Mouse (Mus musculus): ENCODE results near the gene Cpa5. TPM values are rescaled to one million over a fixed set of nuclear protein-coding genes. Genes with fewer than 3 reads are reported as not detected.

The Cpa5 gene
- polyA plus RNA-seq, 1 experiment from 2014 or later: not detected

DNA sequence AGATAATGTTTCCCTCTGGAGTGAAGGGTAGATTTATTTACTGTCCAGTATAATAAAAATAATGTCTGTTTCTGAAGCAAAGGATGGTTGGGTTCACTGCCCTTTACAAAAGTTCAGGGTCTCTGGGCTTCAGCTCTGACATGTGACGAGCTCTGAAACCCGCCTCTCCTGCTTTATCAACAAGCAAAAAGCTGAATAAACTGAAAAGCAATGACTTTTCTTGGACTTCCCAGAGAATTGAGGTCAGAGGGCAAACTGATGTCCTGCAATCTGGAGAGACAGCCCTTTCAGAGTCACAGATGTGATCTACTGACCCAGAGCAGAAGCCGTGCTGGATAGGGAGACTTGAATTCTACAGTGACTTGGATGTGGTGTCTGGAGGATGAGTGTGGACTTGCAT lies 10.8 kb upstream of the Cpa5 start:
- Histone ChIP-seq H3K4me3 (ENCODE audit: low read depth, low read length) (no peak overlapping the region), H3K27ac (ENCODE audit: low read depth, low read length) (no peak overlapping the region), H3K4me2 (replicated peaks; ENCODE audit: low read depth) (no peak overlapping the region), H3K36me3 (ENCODE audit: control insufficient read depth, insufficient read depth) (no peaks in the 10 kb centered on the region), H3K9ac (ENCODE audit: low read depth, low read length) (no peak overlapping the region), H3K9me3 (ENCODE audit: control insufficient read depth) (no peaks in the 10 kb centered on the region), H3K4me1 (replicated peaks; ENCODE audit: control insufficient read depth, insufficient read depth, low read length) (no peaks in the 10 kb centered on the region), H3K27me3 (replicated peaks; ENCODE audit: control insufficient read depth, insufficient read depth, low read length) (no peaks in the 10 kb centered on the region)
- no peak for ATAC-seq
- WGBS: 64% methylated on average over 3 of the region's 3 CpGs
- no peak for TF ChIP-seq CTCF (IDR thresholded peaks at IDR 0.05; ENCODE audit: low read depth)

DNA sequence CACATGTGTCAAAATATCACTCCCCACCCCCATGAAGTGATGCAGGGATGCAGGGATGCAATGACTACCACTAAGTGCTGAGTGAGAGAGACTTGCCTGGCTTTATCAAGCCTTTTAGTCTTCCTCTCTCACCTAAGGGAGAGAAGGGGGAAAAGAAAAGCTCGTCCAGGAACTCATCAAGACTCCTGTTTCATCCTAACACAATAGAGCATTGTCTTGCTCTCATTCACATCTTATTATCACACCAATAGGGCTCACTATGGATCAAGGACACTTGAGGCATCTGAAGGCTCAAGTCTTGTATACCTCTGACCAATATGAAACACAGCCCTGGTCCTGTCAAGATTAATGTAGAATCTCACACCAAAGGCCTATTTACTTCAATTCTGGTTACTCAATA lies 9.8 kb upstream of the Cpa5 start:
- H3K36me3 ChIP-seq (ENCODE audit: control insufficient read depth, insufficient read depth): no peaks in the 10 kb centered on the region
- ATAC-seq: no peak
- WGBS: 83% methylated on average over 1 of the region's 1 CpGs
- no peak overlapping the region for H3K4me2 ChIP-seq (replicated peaks; ENCODE audit: low read depth)
- H3K4me3 ChIP-seq (ENCODE audit: low read depth, low read length): no peak overlapping the region
- no peaks in the 10 kb centered on the region for H3K4me1 ChIP-seq (replicated peaks; ENCODE audit: control insufficient read depth, insufficient read depth, low read length)
- no peak for TF ChIP-seq CTCF (IDR thresholded peaks at IDR 0.05; ENCODE audit: low read depth)
- no peak overlapping the region for H3K9ac ChIP-seq (ENCODE audit: low read depth, low read length)
- H3K27ac ChIP-seq (ENCODE audit: low read depth, low read length): no peak overlapping the region
- no peaks in the 10 kb centered on the region for H3K27me3 ChIP-seq (replicated peaks; ENCODE audit: control insufficient read depth, insufficient read depth, low read length)
- H3K9me3 ChIP-seq (ENCODE audit: control insufficient read depth): no peaks in the 10 kb centered on the region

DNA sequence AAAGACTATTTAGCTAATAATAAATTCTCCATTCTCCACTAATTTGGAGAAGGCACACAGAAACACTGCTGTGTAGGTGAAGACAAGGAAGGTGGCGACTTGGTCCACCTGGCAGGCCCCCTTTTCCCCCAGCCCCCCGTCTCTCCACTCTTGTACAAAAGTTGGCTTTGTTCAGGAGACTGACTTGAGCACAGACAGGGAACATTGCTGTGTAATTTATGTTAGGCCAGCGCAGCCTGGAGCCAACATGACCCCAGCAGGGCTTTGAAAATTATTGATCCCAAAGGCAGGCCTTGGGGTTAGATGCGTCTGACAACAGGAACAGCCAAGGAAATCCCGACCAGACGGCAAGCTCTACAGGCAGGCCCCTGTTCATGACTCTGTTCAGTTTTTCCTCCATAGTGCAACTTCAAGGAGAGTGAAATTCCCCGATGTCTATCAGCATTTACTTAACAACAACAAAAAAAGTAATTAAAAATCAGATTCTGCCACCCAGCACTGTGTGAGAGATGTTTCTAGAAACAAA lies 6.4 kb upstream of the Cpa5 start:
- Histone ChIP-seq H3K4me3 (ENCODE audit: low read depth, low read length) (no peak overlapping the region), H3K27me3 (replicated peaks; ENCODE audit: control insufficient read depth, insufficient read depth, low read length) (no peaks in the 10 kb centered on the region), H3K4me2 (replicated peaks; ENCODE audit: low read depth) (no peak overlapping the region), H3K36me3 (ENCODE audit: control insufficient read depth, insufficient read depth) (no peaks in the 10 kb centered on the region), H3K4me1 (replicated peaks; ENCODE audit: control insufficient read depth, insufficient read depth, low read length) (no peaks in the 10 kb centered on the region), H3K27ac (ENCODE audit: low read depth, low read length) (no peak overlapping the region), H3K9me3 (ENCODE audit: control insufficient read depth) (no peaks in the 10 kb centered on the region), H3K9ac (ENCODE audit: low read depth, low read length) (no peak overlapping the region)
- 63% methylated on average over 7 of the region's 7 CpGs for WGBS
- TF ChIP-seq CTCF (IDR thresholded peaks at IDR 0.05; ENCODE audit: low read depth): no peak
- no peak for ATAC-seq

DNA sequence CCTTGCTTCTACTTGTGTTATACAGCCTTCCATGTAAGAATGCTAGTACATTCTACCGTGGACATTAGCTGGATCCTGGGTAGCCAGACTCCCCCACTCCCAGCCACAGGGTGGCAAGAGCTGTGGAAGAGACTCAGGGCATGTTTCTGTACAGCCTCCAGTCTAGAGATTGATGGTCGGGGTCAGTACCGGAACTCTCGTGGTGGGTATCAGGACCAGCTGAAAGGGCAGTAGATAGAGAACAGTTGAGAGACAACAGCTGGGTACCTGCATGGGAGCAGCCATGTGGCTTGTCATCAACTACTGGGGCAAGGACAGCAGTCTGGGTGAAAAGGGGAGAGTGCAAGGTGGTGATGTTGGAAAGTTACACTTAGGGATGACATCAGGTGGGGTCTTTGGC lies 5.7 kb upstream of the Cpa5 start:
- no peak for ATAC-seq

DNA sequence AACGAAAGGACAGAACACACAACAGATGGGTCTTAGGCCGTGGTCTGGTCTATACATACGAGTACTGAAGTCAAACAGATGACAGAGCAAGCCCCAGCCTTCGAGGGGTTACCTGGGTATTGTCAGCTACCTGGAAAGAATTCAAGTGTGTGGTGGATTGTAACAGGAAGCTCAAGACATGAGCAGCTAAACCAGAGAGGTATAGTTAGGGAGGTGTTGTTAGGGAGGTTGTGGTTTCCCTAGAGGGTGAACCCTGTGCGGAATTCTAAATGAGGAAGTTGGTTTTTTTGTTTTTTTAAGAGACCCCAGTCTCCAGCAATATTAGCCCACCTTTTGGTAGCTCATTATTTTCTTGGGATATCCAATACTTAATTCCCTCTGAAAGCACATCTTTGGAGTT lies 5.1 kb upstream of the Cpa5 start:
- 72% methylated on average over 5 of the region's 5 CpGs for WGBS
- ATAC-seq: no peak
- Histone ChIP-seq H3K36me3 (ENCODE audit: control insufficient read depth, insufficient read depth) (no peaks in the 10 kb centered on the region), H3K4me3 (ENCODE audit: low read depth, low read length) (no peak overlapping the region), H3K4me2 (replicated peaks; ENCODE audit: low read depth) (no peak overlapping the region), H3K9me3 (ENCODE audit: control insufficient read depth) (no peaks in the 10 kb centered on the region), H3K9ac (ENCODE audit: low read depth, low read length) (no peak overlapping the region), H3K27me3 (replicated peaks; ENCODE audit: control insufficient read depth, insufficient read depth, low read length) (no peaks in the 10 kb centered on the region), H3K27ac (ENCODE audit: low read depth, low read length) (no peak overlapping the region), H3K4me1 (replicated peaks; ENCODE audit: control insufficient read depth, insufficient read depth, low read length) (no peaks in the 10 kb centered on the region)
- no peak for TF ChIP-seq CTCF (IDR thresholded peaks at IDR 0.05; ENCODE audit: low read depth)

More for the DNA sequence above, 5.7 kb upstream of the Cpa5 start:
- Histone ChIP-seq H3K9me3 (ENCODE audit: control insufficient read depth) (no peaks in the 10 kb centered on the region), H3K27ac (ENCODE audit: low read depth, low read length) (no peak overlapping the region), H3K9ac (ENCODE audit: low read depth, low read length) (no peak overlapping the region), H3K27me3 (replicated peaks; ENCODE audit: control insufficient read depth, insufficient read depth, low read length) (no peaks in the 10 kb centered on the region), H3K4me2 (replicated peaks; ENCODE audit: low read depth) (no peak overlapping the region), H3K4me1 (replicated peaks; ENCODE audit: control insufficient read depth, insufficient read depth, low read length) (no peaks in the 10 kb centered on the region), H3K36me3 (ENCODE audit: control insufficient read depth, insufficient read depth) (no peaks in the 10 kb centered on the region), H3K4me3 (ENCODE audit: low read depth, low read length) (no peak overlapping the region)
- no peak for TF ChIP-seq CTCF (IDR thresholded peaks at IDR 0.05; ENCODE audit: low read depth)
- 89% methylated on average over 4 of the region's 4 CpGs for WGBS

DNA sequence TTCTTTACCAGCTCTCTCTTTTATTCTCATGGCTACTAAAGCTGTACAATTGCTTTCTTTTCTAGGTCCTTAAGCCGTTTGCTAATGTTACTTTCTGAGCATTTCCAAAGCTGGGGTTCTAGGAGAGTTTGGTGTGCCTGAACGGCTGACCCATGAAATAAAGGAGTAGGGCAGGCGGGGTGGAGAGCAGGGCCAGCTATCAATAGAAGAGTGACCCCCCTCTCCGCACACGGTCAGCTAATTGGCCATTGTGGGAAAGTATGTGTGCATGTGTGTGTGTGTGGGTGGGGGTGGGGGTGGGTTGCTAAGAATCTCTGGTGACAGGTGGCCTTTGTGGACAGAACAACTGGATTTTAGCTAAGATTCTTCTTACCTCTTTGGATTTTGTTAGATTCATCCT lies 402 bp downstream of the Cpa5 start:
- Histone ChIP-seq H3K9ac (ENCODE audit: low read depth, low read length) (no peak overlapping the region), H3K27ac (ENCODE audit: low read depth, low read length) (no peak overlapping the region), H3K36me3 (ENCODE audit: control insufficient read depth, insufficient read depth) (no peaks in the 10 kb centered on the region), H3K9me3 (ENCODE audit: control insufficient read depth) (no peaks in the 10 kb centered on the region), H3K4me1 (replicated peaks; ENCODE audit: control insufficient read depth, insufficient read depth, low read length) (no peaks in the 10 kb centered on the region), H3K27me3 (replicated peaks; ENCODE audit: control insufficient read depth, insufficient read depth, low read length) (no peaks in the 10 kb centered on the region), H3K4me2 (replicated peaks; ENCODE audit: low read depth) (no peak overlapping the region), H3K4me3 (ENCODE audit: low read depth, low read length) (no peak overlapping the region)
- no peak for TF ChIP-seq CTCF (IDR thresholded peaks at IDR 0.05; ENCODE audit: low read depth)
- no peak for ATAC-seq
- 77% methylated on average over 5 of the region's 5 CpGs for WGBS

DNA sequence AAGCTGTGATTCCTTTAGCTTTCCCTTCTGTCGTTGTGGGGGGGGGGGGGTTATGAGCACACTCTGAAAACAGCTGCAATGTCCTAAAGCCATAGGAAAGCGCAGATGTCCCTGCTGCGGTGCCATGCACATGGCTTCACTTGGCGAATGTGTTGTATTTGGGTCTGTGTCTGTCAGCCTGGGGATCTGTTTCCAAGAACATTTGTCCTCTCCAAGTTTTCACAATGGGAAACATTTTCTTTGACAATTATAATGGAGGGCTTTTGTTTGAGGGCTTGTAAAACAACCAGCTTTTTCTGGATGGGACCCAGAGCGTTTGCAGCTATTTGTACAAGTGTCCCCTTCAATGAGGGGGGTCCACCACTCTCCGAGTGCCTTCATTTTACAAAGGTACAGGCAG lies 3.4 kb downstream of the Cpa5 start:
- H3K27me3 ChIP-seq (replicated peaks; ENCODE audit: control insufficient read depth, insufficient read depth, low read length): peaks cover 3% of the 10 kb centered on the region; the same call in 1 of the 2 replicates
- WGBS: 84% methylated on average over 6 of the region's 6 CpGs
- H3K4me3 ChIP-seq (ENCODE audit: low read depth, low read length): no peak overlapping the region
- H3K4me2 ChIP-seq (replicated peaks; ENCODE audit: low read depth): no peak overlapping the region
- ATAC-seq: no peak
- TF ChIP-seq CTCF (IDR thresholded peaks at IDR 0.05; ENCODE audit: low read depth): no peak
- H3K4me1 ChIP-seq (replicated peaks; ENCODE audit: control insufficient read depth, insufficient read depth, low read length): no peaks in the 10 kb centered on the region
- no peaks in the 10 kb centered on the region for H3K36me3 ChIP-seq (ENCODE audit: control insufficient read depth, insufficient read depth)
- no peaks in the 10 kb centered on the region for H3K9me3 ChIP-seq (ENCODE audit: control insufficient read depth)
- H3K27ac ChIP-seq (ENCODE audit: low read depth, low read length): no peak overlapping the region
- H3K9ac ChIP-seq (ENCODE audit: low read depth, low read length): no peak overlapping the region

Measured in intestine, postnatal 0 days (tissue).